Mouse (Mus musculus) bone marrow, adult 2 months (tissue): ENCODE measurements around the gene Tk1. TPM values are rescaled to one million over a fixed set of nuclear protein-coding genes. Genes with fewer than 3 reads are reported as not detected.

Source experiments
- H3K27ac ChIP-seq: fragments of 200-500 bp; 2 replicates; pipeline ENCODE4 v1.5.1; 2012; ENCODE audit warnings: low read depth, mild to moderate bottlenecking, control low read depth, inconsistent platforms, low read length; ENCODE audit not compliant: control insufficient read depth, poor library complexity, insufficient read depth
- H3K4me1 ChIP-seq: fragments of 200-500 bp; 2 replicates; pipeline ENCODE4 v1.6.1; 2011; ENCODE audit warnings: low read length; ENCODE audit not compliant: control insufficient read depth, insufficient read depth
- H3K4me3 ChIP-seq: fragments of 200-500 bp; replicated peaks from 2 replicates; pipeline ENCODE3; 2011; ENCODE audit warnings: mild to moderate bottlenecking, low read depth, low read length, control low read depth; ENCODE audit not compliant: control insufficient read depth
- CTCF ChIP-seq: fragments of 200-500 bp; IDR thresholded peaks from 2 replicates; pipeline ENCODE4 v1.5.1; 2011; ENCODE audit warnings: low read length, control low read depth; ENCODE audit not compliant: control insufficient read depth, insufficient read depth
- POLR2A ChIP-seq: fragments of 200-500 bp; IDR thresholded peaks from 2 replicates; pipeline ENCODE4 v1.6.1; 2011; ENCODE audit warnings: low read depth, mild to moderate bottlenecking, control low read depth, low read length, borderline replicate concordance; ENCODE audit not compliant: control insufficient read depth
- WGBS: fragments of 180-500 bp; shearing (Covaris S2); methylation state at CpG from one replicate; pipeline ENCODE4 v1.1.7; 2018; 5-methylcytosine and 5-hydroxymethylcytosine counted together
- polyA plus RNA-seq: library from polyadenylated mRNA; stranded (reverse); fragments of >200 nt; gene quantifications from 2 replicates; pipeline ENCODE4 v1.2.4, GENCODE M21; 2011; ENCODE audit warnings: low replicate concordance; ENCODE audit not compliant: missing spikeins, insufficient read depth, insufficient read length

Tk1 gene
- polyA plus RNA-seq, 1 experiment: 156 TPM

- WGBS: 80% methylated on average over 6 of the region's 6 CpGs
- no peak for TF ChIP-seq POLR2A
- no peak for TF ChIP-seq CTCF
- no peak overlapping the region for H3K27ac ChIP-seq
- no peak overlapping the region for H3K4me3 ChIP-seq
- no peaks in the 10 kb centered on the region for H3K4me1 ChIP-seq
Observed at GRCm38 (mm10) chr11:117865988-117866387, 40.1 kb upstream of the Tk1 start.

- Histone ChIP-seq H3K27ac (no peak overlapping the region), H3K4me1 (no peaks in the 10 kb centered on the region), H3K4me3 (no peak overlapping the region)
- 12% methylated on average over 2 of the region's 2 CpGs for WGBS
- TF ChIP-seq CTCF (no peak), POLR2A (no peak)
Observed at GRCm38 (mm10) chr11:117864805-117865204, 38.9 kb upstream of the Tk1 start.

GRCm38 (mm10) chr11:117863174-117863856 lies 37.4 kb upstream of the Tk1 start:
- no peak overlapping the region for H3K27ac ChIP-seq
- H3K4me3 ChIP-seq: no peak overlapping the region
- WGBS: 67% methylated on average over 11 of the region's 11 CpGs
- no peak for TF ChIP-seq POLR2A
- no peak for TF ChIP-seq CTCF
- no peaks in the 10 kb centered on the region for H3K4me1 ChIP-seq

GRCm38 (mm10) chr11:117860601-117861000 lies 34.7 kb upstream of the Tk1 start, which contains the start of gene Tmem235:
Tmem235 (plus strand) TSS chr11:117860752.
- Histone ChIP-seq H3K27ac (no peak within 1 kb of the TSS), H3K4me1 (no peaks in the 10 kb centered on the region), H3K4me3 (no peak within 1 kb of the TSS)
- 5% methylated on average over 23 of the region's 23 CpGs for WGBS
- TF ChIP-seq CTCF (no peak), POLR2A (no peak)

GRCm38 (mm10) chr11:117858392-117858791 lies 32.5 kb upstream of the Tk1 start:
- Histone ChIP-seq H3K27ac (no peak overlapping the region), H3K4me3 (no peak overlapping the region), H3K4me1 (no peaks in the 10 kb centered on the region)
- TF ChIP-seq CTCF: no peak
- TF ChIP-seq POLR2A: no peak
- 78% methylated on average over 3 of the region's 3 CpGs for WGBS

- WGBS: 95% methylated on average over 10 of the region's 10 CpGs
- Histone ChIP-seq H3K27ac (no peak overlapping the region), H3K4me1 (no peaks in the 10 kb centered on the region), H3K4me3 (no peak overlapping the region)
- TF ChIP-seq CTCF (no peak), POLR2A (no peak)
Observed at GRCm38 (mm10) chr11:117857462-117857861, 31.6 kb upstream of the Tk1 start.

GRCm38 (mm10) chr11:117855975-117856374 lies 30.1 kb upstream of the Tk1 start:
- TF ChIP-seq POLR2A (no peak), CTCF (no peak)
- no peaks in the 10 kb centered on the region for H3K4me1 ChIP-seq
- no peak overlapping the region for H3K4me3 ChIP-seq
- WGBS: 77% methylated on average over 1 of the region's 1 CpGs
- H3K27ac ChIP-seq: no peak overlapping the region

GRCm38 (mm10) chr11:117855360-117855759 lies 29.5 kb upstream of the Tk1 start:
- TF ChIP-seq CTCF (no peak), POLR2A (no peak)
- WGBS: 74% methylated on average over 5 of the region's 5 CpGs
- Histone ChIP-seq H3K27ac (no peak overlapping the region), H3K4me3 (no peak overlapping the region), H3K4me1 (no peaks in the 10 kb centered on the region)
